Mouse (Mus musculus): ENCODE data around the gene Plekha1. TPM values are rescaled to one million over a fixed set of nuclear protein-coding genes. Genes with fewer than 3 reads are reported as not detected.

The Plekha1 gene
- total RNA-seq, 2 experiments from 2014 or later, result 93.5 to 106 TPM

GRCm38 (mm10) chr7:130959868-130960267 lies 94.3 kb downstream of the Plekha1 start:
- DNase-seq, result no peak

GRCm38 (mm10) chr7:130961429-130961828 lies 95.9 kb downstream of the Plekha1 start:
- no peak for DNase-seq

Small RNA genes lying within 50 kb of the gene (microRNA-seq; reads per million reads assigned to microRNA genes)
- 0.63 to 1.8 reads per million in 2 experiments for gene Mir7061

Other genes starting within 250 kb of the Plekha1 start
- gene Btbd16, start 91.7 kb upstream of the Plekha1 start, total RNA-seq (2021), result under 1 TPM; 0.57 to 0.61 TPM
- gene Htra1, start 70.4 kb downstream of the Plekha1 start, total RNA-seq (2021), result 100 to 1,000 TPM; 221 to 291 TPM
- gene Dmbt1, start 166.3 kb downstream of the Plekha1 start, total RNA-seq (2021), result not detected

All from layer of hippocampus, postnatal 36 days (tissue).